Mouse (Mus musculus) ES-E14 (cell line): ENCODE data around the gene Ankfy1.

Source experiments
- MAFK ChIP-seq: IDR thresholded peaks from 2 replicates; pipeline ENCODE4 v1.6.1; 2014; ENCODE audit warnings: mild to moderate bottlenecking, low read depth, low read length, inconsistent platforms; ENCODE audit not compliant: insufficient read depth
- ZC3H11A ChIP-seq: IDR thresholded peaks from 2 replicates; pipeline ENCODE4 v1.6.1; 2012; ENCODE audit warnings: low read depth, mild to moderate bottlenecking, inconsistent platforms, low read length, borderline replicate concordance
- ZNF384 ChIP-seq: IDR thresholded peaks from 2 replicates; pipeline ENCODE4 v1.6.1; 2012; ENCODE audit warnings: low read depth, low read length, inconsistent platforms

- TF ChIP-seq ZNF384: no peak
- no peak for TF ChIP-seq MAFK
- TF ChIP-seq ZC3H11A: no peak
Observed at GRCm38 (mm10) chr11:72686697-72687096, 3.1 kb upstream of the Ankfy1 start.
